Mouse (Mus musculus) C2C12 (cell line): Measurements from ENCODE around the gene Ctf2. TPM values are rescaled to one million over a fixed set of nuclear protein-coding genes. Genes with fewer than 3 reads are reported as not detected.

Source experiments
- H3K27me3 ChIP-seq: one replicate; pipeline ENCODE4 v1.6.1; 2011; ENCODE audit not compliant: control insufficient read depth, insufficient read depth, insufficient read length
- H3K36me3 ChIP-seq: one replicate; pipeline ENCODE4 v1.6.1; 2011; ENCODE audit not compliant: control insufficient read depth, insufficient read depth
- H3K4me3 ChIP-seq: one replicate; pipeline ENCODE4 v1.5.1; 2011; ENCODE audit warnings: mild to moderate bottlenecking, control low read depth; ENCODE audit not compliant: poor library complexity, insufficient read depth, severe bottlenecking
- H3K79me2 ChIP-seq: one replicate; pipeline ENCODE4 v1.6.1; 2011; ENCODE audit not compliant: control insufficient read depth, insufficient read depth
- H3K79me3 ChIP-seq: one replicate; pipeline ENCODE4 v1.6.1; 2011; ENCODE audit warnings: low read depth, control low read depth
- H3ac ChIP-seq: one replicate; pipeline ENCODE3; 2011; ENCODE audit warnings: low read depth; ENCODE audit not compliant: control insufficient read depth, insufficient read length
- CEBPB ChIP-seq: IDR thresholded peaks from one replicate; pipeline ENCODE4 v1.6.1; 2011; ENCODE audit warnings: low read depth, mild to moderate bottlenecking, control low read depth, moderate library complexity
- CTCF ChIP-seq: IDR thresholded peaks from one replicate; pipeline ENCODE4 v1.5.1; 2011; ENCODE audit not compliant: control insufficient read depth, insufficient read depth, insufficient read length
- FOSL1 ChIP-seq: IDR thresholded peaks from one replicate; pipeline ENCODE4 v1.8.0; 2011; ENCODE audit warnings: mild to moderate bottlenecking, low read length; ENCODE audit not compliant: poor library complexity, insufficient read depth, severe bottlenecking
- MAX ChIP-seq: IDR thresholded peaks from one replicate; pipeline ENCODE4 v1.6.1; 2011; ENCODE audit warnings: mild to moderate bottlenecking, control low read depth
- MYOD1 ChIP-seq: IDR thresholded peaks from one replicate; pipeline ENCODE4 v1.6.1; 2011; ENCODE audit warnings: low read depth; ENCODE audit not compliant: control insufficient read depth, insufficient read length
- MYOG ChIP-seq: IDR thresholded peaks from one replicate; pipeline ENCODE4 v1.6.1; 2011; ENCODE audit not compliant: control insufficient read depth, insufficient read length; ENCODE audit errors: extremely low read depth
- USF1 ChIP-seq: IDR thresholded peaks from one replicate; pipeline ENCODE4 v1.6.1; 2011; ENCODE audit warnings: low read depth, mild to moderate bottlenecking, control low read depth, moderate library complexity
- polyA plus RNA-seq: library from polyadenylated mRNA; unstranded; fragments of >200 nt; fragmentation: generic; extraction: Trizol; gene quantifications from one replicate; pipeline ENCODE4 v1.2.1, GENCODE M21; 2012; ENCODE audit warnings: missing spikeins

The Ctf2 gene
- polyA plus RNA-seq, 1 experiment: 0.13 TPM

DNA sequence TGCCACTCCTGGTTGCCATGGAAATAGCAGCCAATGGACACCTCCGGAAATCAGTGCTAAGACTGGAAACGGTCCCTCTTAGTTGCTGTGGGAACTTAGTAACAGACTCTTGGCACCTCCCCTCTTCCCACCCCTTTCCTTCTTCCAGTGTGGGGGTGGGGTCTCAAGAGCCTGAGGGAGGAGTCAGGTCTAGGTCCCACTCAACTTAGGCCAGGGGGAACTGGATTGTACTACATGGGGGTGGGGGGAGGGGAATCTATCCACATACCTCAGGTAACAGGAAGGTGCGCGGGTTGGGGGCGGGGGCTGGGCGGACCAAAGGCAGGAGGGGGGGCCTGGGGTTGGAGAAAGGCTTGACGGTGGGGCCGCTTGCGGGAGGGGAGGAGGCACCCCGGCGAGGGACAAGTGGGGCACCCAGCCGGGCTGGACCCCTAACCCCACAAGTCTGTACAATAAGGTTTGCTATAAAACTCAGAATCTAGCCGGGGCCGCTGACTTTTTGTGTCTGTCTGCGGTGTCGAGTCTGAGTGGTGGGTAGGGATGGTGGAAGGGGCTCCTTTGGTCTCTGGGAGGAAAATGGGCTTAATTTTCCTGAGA is 37.1 kb upstream of the Ctf2 start:
- no peaks in the 10 kb centered on the region for H3K27me3 ChIP-seq
- no peak overlapping the region for H3ac ChIP-seq
- peaks cover 22% of the 10 kb centered on the region for H3K36me3 ChIP-seq
- H3K4me3 ChIP-seq: peak overlapping the region; percentile 37
- H3K79me2 ChIP-seq: peaks cover 12% of the 10 kb centered on the region
- no peak for TF ChIP-seq FOSL1
- no peaks in the 10 kb centered on the region for H3K79me3 ChIP-seq

DNA sequence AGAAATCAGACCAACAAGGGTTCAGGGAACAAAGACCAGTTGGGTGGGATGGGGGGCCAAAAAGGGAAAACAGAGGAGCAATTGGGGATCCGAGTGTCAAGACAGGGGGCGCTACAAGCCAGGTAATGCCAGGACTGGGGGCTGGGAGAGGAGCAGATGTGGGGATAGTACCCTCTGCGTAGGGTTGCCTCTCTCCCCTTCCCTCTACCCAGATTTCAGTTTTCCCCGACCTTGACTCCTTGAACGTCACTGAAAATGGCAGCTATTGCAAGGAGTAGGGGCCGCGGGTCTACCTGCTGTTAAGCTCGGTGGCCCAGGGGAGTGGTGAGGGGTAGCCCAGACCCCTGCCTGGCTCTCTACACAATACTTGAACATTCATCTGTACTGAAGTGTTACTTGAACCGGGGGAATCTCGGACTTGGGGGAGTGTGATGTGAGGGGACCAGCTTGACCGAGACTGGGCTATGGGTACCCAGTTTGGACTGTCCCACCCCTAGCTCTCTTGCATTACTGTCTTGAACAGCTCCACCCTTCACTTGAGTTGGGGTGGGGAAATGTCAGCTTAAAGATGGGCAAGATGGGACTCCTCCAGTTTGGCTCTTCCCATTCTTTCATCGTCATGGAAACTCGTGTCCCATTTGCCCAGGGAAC is 36.5 kb upstream of the Ctf2 start:
- H3K36me3 ChIP-seq: peaks cover 27% of the 10 kb centered on the region

DNA sequence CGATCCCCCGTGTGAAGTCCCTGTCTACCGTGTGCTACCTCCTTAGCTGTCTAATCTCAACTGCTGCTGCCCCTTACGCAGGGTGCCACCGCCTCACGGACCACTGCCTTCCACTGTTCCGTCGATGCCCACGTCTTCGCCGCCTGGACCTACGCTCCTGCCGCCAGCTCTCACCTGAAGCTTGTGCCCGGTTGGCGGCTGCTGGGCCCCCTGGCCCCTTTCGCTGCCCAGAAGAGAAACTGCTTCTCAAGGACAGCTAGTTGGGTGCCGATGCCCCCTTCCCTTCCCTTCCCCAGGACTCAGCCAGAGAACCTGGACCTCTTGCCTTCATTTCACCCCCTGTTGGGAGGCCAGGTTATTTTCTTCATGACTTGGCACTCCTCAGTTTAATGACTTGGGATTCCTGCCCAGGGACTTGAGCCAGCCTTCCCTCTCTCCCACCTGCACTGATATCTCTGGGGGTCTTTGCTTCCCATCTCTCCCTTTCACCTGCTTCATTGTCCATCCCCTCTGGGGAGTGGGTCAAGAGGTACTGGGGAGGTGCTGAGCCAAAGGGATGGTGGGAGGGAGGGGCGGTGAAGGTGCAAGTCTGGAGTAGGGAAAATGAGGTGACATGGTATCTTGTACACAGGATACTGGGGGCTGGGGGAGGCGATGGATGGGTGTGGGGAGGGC is 35.8 kb upstream of the Ctf2 start:
- no peaks in the 10 kb centered on the region for H3K79me3 ChIP-seq
- no peak overlapping the region for H3K4me3 ChIP-seq
- peaks cover 12% of the 10 kb centered on the region for H3K79me2 ChIP-seq
- peaks cover 32% of the 10 kb centered on the region for H3K36me3 ChIP-seq
- H3K27me3 ChIP-seq: no peaks in the 10 kb centered on the region
- no peak for TF ChIP-seq CEBPB
- H3ac ChIP-seq: no peak overlapping the region

More for the DNA sequence above, 36.5 kb upstream of the Ctf2 start:
- TF ChIP-seq MYOG: no peak
- TF ChIP-seq FOSL1: no peak
- no peak for TF ChIP-seq CEBPB
- TF ChIP-seq USF1: no peak
- no peak for TF ChIP-seq MAX
- no peak for TF ChIP-seq MYOD1
- no peak for TF ChIP-seq CTCF
- Histone ChIP-seq H3ac (no peak overlapping the region), H3K27me3 (no peaks in the 10 kb centered on the region), H3K79me2 (peaks cover 12% of the 10 kb centered on the region), H3K79me3 (no peaks in the 10 kb centered on the region), H3K4me3 (no peak overlapping the region)

DNA sequence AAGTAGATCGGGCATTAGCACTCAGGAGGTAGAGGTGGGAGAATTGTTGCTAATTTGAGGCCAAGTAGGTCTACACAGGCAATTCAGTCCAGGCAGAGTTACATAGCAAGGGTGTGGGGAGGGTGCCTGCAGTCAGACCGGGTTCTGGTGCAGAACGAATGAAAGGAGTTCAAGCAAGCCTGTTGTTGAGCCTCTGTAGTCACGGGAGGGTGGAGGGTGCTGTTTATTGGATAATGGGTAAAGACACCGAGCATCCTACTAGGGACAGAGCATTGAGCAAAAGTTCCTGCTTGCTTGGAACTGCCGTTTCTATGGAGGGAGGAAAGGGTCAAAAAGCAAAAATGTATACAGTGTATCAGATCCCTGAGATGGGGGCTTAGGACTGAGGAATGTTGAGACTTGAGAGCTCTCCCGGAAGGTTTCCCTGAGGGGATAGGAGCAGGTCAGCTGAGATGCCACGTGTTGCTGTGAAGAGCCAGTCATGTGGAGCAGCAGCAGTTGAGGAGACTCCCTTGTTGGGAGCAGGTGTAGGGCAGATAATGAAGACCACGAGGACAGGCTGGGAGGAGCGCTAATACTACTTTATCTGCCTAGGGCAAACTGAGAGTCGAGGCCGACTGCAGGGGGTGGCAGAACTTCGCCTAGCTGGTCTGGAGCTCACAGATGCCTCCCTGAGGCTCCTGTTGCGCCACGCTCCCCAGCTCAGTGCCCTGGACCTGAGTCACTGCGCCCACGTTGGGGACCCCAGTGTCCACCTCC is 35.1 kb upstream of the Ctf2 start:
- no peak for TF ChIP-seq USF1
- TF ChIP-seq MAX: no peak
- TF ChIP-seq CTCF: no peak
- TF ChIP-seq MYOG: no peak
- TF ChIP-seq CEBPB: no peak
- no peak for TF ChIP-seq FOSL1
- TF ChIP-seq MYOD1: no peak
- H3K27me3 ChIP-seq: no peaks in the 10 kb centered on the region

DNA sequence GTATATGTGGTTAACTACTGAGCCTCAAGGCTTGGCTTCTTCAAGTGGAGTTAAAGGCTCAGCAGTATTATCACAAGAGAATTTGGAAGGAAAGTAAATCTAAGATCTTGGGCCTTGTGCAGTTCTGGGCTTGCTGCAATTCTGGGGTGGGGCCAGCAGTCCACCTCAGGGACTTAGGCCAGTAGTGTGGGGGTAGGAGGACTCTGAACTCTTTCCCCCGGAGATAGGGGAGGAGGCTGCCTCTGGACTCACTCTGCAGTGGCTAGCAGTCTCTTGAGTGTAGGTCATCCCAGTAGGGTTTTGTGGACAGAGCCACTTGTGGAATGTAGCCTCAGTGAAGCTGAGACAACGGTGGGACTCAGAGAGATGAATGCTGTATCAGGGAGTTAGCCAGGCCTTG is 33.8 kb upstream of the Ctf2 start:
- H3ac ChIP-seq: no peak overlapping the region
- peaks cover 7% of the 10 kb centered on the region for H3K79me2 ChIP-seq
- H3K36me3 ChIP-seq: peaks cover 43% of the 10 kb centered on the region
- H3K4me3 ChIP-seq: no peak overlapping the region
- H3K27me3 ChIP-seq: no peaks in the 10 kb centered on the region
- TF ChIP-seq MYOG (no peak), USF1 (no peak), CEBPB (no peak)
- no peaks in the 10 kb centered on the region for H3K79me3 ChIP-seq

More for the DNA sequence above, 35.1 kb upstream of the Ctf2 start:
- no peak overlapping the region for H3K4me3 ChIP-seq
- peaks cover 37% of the 10 kb centered on the region for H3K36me3 ChIP-seq
- no peaks in the 10 kb centered on the region for H3K79me3 ChIP-seq
- no peak overlapping the region for H3ac ChIP-seq
- H3K79me2 ChIP-seq: peaks cover 12% of the 10 kb centered on the region

DNA sequence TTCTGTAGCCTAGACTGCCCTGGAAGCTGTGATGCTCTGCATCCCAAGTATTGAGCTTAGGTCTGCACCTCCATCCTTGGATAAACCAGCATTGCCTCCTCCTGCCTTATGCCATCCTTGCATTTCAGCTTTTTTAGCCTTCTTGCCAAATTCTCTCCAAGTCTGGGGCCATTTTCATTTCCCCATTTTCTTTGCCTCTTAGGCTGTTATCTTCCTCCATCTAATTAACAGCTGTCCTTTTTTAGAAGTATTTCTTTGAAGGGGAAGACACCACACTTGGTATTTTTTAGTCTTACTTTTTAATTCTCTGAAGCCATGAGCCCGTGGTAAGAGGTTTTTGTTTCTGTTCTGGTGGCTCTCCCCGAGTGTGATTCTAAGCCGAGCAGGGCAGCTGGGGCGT is 31.7 kb upstream of the Ctf2 start:
- Histone ChIP-seq H3K79me3 (no peaks in the 10 kb centered on the region), H3K36me3 (peaks cover 43% of the 10 kb centered on the region), H3ac (no peak overlapping the region), H3K4me3 (no peak overlapping the region), H3K79me2 (no peaks in the 10 kb centered on the region), H3K27me3 (no peaks in the 10 kb centered on the region)
- TF ChIP-seq CEBPB: no peak
- TF ChIP-seq CTCF: no peak
- TF ChIP-seq FOSL1: no peak
- no peak for TF ChIP-seq MAX
- no peak for TF ChIP-seq MYOG
- no peak for TF ChIP-seq MYOD1
- no peak for TF ChIP-seq USF1
